Mouse (Mus musculus): Measurements from ENCODE around the gene Tifab.
"Not testable (repeated sequence)": the region's sequence is repeated elsewhere in the genome, so short reads cannot be mapped to it uniquely, and the experiment has no call there.

Gene Tifab

GRCm38 (mm10) chr13:56178416-56179035 is at the start of gene Tifab:
TSS of gene Tifab (minus strand) at chr13:56178885.
- DNase-seq (ENCODE audit: low spot score in 2 of 2): peak in 1 of 2 experiments; percentile 36

GRCm38 (mm10) chr13:56226175-56226954 is 47.7 kb upstream of the Tifab start:
- no peak for DNase-seq (ENCODE audit: low spot score in 2 of 2)

- DNase-seq (ENCODE audit: low spot score in 2 of 2): no peak
These were observed 44.9 kb upstream of the Tifab start for GRCm38 (mm10) chr13:56223625-56224024.

DNA sequence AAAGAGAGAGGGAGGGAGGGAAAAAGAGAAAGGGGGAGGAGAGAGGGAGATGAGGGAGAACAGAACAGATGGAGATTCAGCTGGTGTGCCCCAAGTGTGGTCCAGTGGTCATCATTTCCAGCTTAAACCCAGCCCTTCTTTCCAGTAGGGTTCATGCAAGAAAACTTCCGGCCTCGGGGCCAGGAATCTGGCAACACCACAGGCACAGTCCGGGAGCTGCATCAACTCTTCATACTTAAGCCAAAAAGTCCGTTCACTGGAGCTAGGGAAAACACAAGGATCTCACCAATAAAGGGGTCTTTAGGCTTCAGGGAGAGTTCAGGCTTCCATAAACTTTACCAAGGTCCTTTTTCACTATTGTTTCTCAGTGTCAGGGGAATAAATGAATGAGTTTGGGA is 44.2 kb upstream of the Tifab start:
- no peak for DNase-seq (ENCODE audit: low spot score in 2 of 2)

- no peak for DNase-seq (ENCODE audit: low spot score in 2 of 2)
These were observed 43.5 kb upstream of the Tifab start for GRCm38 (mm10) chr13:56221995-56222848.

DNA sequence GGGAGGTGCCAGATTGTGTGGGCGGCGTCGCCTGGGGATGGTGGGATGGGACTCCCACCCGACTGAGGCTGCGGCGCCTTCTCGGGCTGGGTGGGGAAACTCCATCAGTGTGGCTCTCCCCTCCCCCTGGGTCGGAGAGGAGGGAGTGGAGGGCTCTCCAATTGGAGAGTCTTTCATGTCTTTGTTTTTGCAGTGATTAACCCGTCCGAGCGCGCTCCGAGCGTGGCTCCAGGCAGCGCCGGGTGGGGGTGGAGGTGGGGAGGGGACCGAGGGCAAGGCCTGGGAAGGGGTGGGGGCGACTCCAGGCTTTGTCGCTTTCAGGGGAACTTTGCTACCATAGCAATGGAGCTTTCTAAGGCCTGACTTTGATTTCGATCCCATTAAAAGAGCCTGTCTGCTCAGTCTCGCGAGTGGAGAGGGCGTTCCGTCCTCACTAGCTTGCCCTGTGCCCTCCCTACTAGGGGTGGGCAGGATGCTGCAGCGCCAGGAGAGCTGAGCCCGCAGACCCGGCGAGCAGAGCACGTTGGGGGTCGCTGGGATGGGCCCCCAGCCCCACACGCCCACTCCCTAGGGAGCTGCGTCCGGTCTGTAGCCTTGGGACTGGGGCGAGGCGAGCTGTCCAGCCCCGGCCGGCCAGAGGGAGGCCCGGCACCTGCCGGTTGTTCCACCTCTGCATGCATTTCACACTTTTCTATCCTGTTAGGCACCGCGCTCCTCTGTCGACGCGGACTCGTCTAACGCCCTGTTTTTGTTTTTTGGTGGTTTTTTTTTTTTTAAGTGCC is 42.6 kb upstream of the Tifab start:
- DNase-seq (ENCODE audit: low spot score in 2 of 2): no peak

DNA sequence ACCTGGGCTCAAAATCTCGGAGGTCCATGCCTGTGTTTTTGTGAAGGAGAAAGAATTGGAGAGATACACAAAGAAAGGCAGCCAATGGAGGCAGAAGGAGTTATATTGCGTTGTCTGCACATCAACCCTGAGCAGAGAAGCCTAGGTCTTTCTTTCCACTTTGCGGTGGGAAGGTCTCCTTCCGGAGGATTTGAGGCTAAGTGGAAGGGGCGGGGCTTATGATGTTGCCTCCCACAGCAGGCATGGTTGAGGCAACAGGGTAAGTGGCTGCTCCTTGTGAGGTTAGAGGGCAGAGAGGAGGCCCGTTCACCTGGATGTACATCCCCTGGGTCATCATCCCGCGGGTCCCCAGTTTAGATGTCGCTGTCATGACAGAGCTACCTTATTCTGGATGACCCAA is 40.6 kb upstream of the Tifab start:
- DNase-seq (ENCODE audit: low spot score in 2 of 2): no peak

DNA sequence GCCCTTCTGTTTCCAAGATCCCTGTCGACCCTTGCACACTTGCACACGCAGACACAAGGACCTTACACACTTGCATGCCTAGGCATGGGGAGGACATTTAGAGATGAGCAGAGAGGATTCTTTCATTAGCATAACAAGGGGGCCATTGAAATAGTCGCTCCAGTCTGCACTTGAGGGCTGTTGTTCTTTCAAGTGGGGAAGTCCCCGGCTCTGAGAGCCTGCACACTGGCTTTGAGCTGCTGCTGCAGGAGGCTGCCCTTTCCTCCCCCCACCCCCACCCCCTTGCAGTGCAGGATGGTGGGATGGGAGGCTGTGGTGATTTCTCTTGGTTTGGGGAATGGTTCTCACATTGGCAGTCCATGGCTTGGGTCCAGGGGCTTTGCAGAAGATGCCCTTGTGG is 37.4 kb upstream of the Tifab start:
- no peak for DNase-seq (ENCODE audit: low spot score in 2 of 2)

GRCm38 (mm10) chr13:56214633-56215032 is 35.9 kb upstream of the Tifab start:
- no peak for DNase-seq (ENCODE audit: low spot score in 2 of 2)

GRCm38 (mm10) chr13:56209067-56209411 is 30.4 kb upstream of the Tifab start:
- DNase-seq (ENCODE audit: low spot score in 2 of 2): no peak

DNA sequence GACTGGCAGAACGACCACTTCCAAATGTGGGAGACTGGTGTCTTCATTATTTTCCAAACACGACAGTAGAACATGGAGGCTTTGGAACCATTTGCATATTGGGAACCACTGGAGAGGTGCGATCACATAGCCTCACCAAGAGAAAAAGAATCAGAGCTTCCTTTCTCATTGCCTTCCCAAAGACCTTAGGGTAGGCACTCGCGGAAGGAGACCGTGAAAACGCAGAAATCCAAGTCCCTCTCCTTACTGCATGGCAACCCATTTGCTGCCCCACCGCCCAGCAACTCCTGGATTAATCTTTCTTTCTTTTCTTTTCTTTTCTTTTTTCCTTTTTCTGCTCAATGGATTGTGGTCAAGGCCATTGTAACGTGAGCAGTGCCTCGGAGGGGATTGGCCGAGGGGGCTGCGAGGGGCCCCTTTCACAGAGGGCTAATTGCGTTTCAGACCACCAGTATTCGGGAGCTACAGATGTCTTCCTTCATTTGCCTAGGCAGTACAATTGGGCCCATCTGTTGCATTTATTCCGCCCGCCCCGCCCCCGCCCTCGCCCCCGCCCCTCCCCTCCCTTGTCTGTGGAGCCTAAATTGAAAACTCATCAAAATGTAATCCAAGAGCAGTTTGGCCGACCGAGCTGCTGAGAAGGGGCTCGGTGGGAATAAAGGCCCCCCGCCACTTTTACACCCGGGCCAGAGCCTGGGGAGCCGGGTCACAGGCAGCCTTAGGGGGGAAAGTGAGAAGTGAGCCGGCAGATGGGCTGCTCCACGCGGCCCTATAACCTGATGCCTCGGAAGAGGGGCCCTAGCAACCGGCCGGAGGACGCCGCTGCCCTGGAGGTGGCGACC is 29.8 kb upstream of the Tifab start:
- DNase-seq (ENCODE audit: low spot score in 2 of 2): no peak

- DNase-seq (ENCODE audit: low spot score in 2 of 2): no peak
These were observed 20.8 kb upstream of the Tifab start for GRCm38 (mm10) chr13:56199506-56199905.

GRCm38 (mm10) chr13:56197473-56198266 is 19.0 kb upstream of the Tifab start:
- peak; percentile 77 to 93 for DNase-seq (ENCODE audit: low spot score in 2 of 2)

DNA sequence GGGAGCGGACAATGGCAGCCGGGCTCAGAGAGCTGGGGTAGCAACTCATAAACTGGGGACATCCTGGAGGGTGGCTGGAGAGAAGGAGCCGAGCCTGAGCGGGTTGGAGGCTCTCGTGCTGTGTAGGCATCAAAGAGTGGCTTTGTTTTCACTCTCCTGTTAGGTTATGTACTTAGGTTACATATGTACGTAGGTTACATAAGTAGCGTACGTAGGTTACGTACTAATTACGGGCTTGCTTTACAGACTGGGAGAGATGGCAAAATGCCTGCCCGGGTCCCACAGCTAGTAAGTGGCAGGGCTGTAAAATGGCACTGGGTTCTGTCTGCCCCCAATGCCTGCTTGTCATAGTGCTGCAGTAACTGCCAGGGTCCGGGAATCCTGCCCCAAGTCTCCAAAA is 18.3 kb upstream of the Tifab start:
- no peak for DNase-seq (ENCODE audit: low spot score in 2 of 2)

DNA sequence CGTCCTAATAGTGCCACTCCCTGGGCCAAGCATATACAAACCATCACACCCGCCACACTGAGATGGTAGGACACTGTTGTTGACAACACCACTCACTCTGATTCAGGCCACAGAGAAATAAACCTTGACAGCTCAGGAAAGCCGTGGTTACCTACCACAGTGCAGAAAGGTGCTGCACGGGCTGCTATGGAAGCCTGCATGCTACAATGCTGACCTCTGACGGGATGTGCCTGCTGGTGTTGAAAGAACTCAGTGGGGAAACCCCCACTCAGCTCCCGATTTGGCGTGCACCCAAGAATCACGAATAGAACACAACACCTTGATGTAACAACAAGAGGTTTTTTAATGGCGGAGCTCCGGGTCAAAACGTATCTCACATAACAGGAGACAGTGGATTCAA is 17.1 kb upstream of the Tifab start:
- not testable (repeated sequence) for DNase-seq (ENCODE audit: low spot score in 2 of 2)

DNA sequence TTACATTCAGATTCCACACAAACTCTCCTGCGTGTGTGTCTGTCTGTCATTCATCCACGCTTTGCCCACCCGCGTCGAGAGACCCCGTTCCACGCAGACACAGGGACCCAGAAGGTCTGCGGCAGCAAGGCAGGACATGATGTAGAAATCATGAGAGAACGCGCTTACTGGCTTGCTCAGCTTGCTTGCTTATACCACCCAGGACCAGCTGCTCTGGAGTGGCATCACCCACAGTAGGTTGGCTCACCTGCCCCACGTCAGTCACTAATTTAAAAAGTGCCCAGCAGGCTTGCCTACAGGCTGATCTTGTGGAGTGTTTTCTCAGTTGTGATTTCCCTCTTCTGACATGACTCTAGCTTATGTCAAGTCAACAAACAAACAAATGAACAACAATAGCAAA is 15.5 kb upstream of the Tifab start:
- DNase-seq (ENCODE audit: low spot score in 2 of 2): not testable (repeated sequence)

GRCm38 (mm10) chr13:56191225-56191624 is 12.5 kb upstream of the Tifab start:
- peak; percentile 63 to 85 for DNase-seq (ENCODE audit: low spot score in 2 of 2)

GRCm38 (mm10) chr13:56189688-56190087 is 11.0 kb upstream of the Tifab start:
- DNase-seq (ENCODE audit: low spot score in 2 of 2): peak in 1 of 2 experiments; percentile 74

GRCm38 (mm10) chr13:56183687-56184086 is 5.0 kb upstream of the Tifab start:
- DNase-seq (ENCODE audit: low spot score in 2 of 2): no peak

GRCm38 (mm10) chr13:56181424-56181823 is 2.7 kb upstream of the Tifab start:
- peak in 1 of 2 experiments; percentile 57 for DNase-seq (ENCODE audit: low spot score in 2 of 2)

Data from spleen, postnatal 4 days (tissue).